In the genomic region with DNA sequence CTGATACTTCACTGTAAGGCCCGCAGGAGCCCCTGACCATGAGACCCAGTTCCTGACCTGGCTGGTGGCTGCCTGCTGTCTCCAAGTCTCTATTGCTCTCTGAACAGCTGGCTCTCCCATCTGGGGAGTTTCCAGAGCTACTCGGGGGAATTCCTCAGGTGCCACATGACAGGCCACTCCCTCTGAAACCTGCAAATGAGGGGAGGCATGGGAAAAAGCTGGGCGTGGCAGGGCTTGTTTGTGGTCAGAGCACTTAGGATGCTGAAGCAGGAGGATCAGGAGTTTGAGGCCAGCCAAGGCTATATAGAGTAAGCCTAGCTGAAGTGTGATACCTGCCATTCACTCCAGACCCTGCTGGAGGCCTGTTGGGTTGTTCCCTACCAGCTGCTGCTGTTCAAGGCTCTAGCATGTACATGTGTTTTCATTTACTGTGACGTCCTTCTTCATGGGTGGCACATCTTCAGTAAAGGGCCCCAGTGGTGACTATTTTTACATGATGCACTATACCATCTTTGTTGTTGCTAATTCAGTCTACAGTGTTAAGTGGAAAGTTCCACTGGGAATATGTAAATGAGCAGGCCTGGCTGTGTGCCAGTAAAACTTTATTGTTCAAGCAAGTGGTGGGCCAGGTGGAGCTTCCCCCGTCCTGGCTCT, we compare ENCODE assay signal across 11 mouse cellular contexts. TPM values are rescaled to one million over a fixed set of nuclear protein-coding genes. Genes with fewer than 3 reads are reported as not detected.
DNase-seq lines count a peak whose midpoint lies in the region; TF ChIP-seq lines count a peak whose summit lies in the region.
"Had no signal": no experiment of that assay in that cellular context is flagged by ENCODE, and none has a peak within 500 bp of the region (broad histone marks: within the 10 kb centered on the region; RNA-seq: fewer than 3 reads in every experiment).

No protein-coding gene starts in this region.

- H3K4me1 ChIP-seq in ES-Bruce4 (ENCODE audit: control insufficient read depth, insufficient read depth, low read length): peaks cover 8% of the 10 kb centered on the region
- H3K4me1 ChIP-seq: liver, embryonic 15.5 days had no signal

- TF ChIP-seq EP300 in ES-Bruce4 (IDR thresholded peaks at IDR 0.05; ENCODE audit: insufficient read depth, low read depth, low read length): peak; percentile 36; the same call in 1 of the 2 replicates

- peaks cover 41% of the 10 kb centered on the region for H3K36me3 ChIP-seq in ES-Bruce4 (ENCODE audit: control insufficient read depth, insufficient read depth, low read length, poor library complexity, severe bottlenecking)

- no peaks in the 10 kb centered on the region for H3K27me3 ChIP-seq in ES-Bruce4 (ENCODE audit: control insufficient read depth, insufficient read depth, low read length, poor library complexity, severe bottlenecking)
- H3K27me3 ChIP-seq: liver, embryonic 15.5 days had no signal

- no peak for TF ChIP-seq POLR2A in ES-Bruce4 (IDR thresholded peaks at IDR 0.05; ENCODE audit: insufficient read depth, low read length)

- H3K4me3 ChIP-seq in layer of hippocampus, adult 2 months: no peak overlapping the region
- no peak overlapping the region for H3K4me3 ChIP-seq in ES-Bruce4 (ENCODE audit: low read depth, low read length)
- H3K4me3 ChIP-seq: liver, embryonic 15.5 days had no signal

- TF ChIP-seq CTCF in layer of hippocampus, adult 2 months (conservative IDR thresholded peaks at IDR 0.05): no peak
- TF ChIP-seq CTCF in ES-Bruce4 (IDR thresholded peaks at IDR 0.05; ENCODE audit: low read depth, low read length): no peak

- peak overlapping the region; percentile 69 for H3K27ac ChIP-seq in layer of hippocampus, adult 2 months
- H3K27ac ChIP-seq in ES-Bruce4 (ENCODE audit: insufficient read depth, low read length): peak overlapping the region; percentile 29
- H3K27ac ChIP-seq: liver, embryonic 15.5 days had no signal

- H3K9me3 ChIP-seq in ES-Bruce4 (replicated peaks; ENCODE audit: control insufficient read depth, insufficient read depth, low read length, poor library complexity, severe bottlenecking): no peaks in the 10 kb centered on the region
- H3K9me3 ChIP-seq: liver, embryonic 15.5 days had no signal

- DNase-seq in layer of hippocampus, adult 2 months (ENCODE audit: low spot score in 2 of 2): no peak
- no peak for DNase-seq in layer of hippocampus, postnatal 14 days (ENCODE audit: low spot score in 2 of 2)
- peak; percentile 70 to 71 for DNase-seq in B cell, adult 2 months
- peak; percentile 64 to 68 for DNase-seq in kidney, postnatal 25 days
- no peak for DNase-seq in right cerebral cortex, postnatal 4 days
- DNase-seq in retina, embryonic 14.5 days (ENCODE audit: low spot score): no peak
- DNase-seq: layer of hippocampus, adult 9-11 months; retina, postnatal 1 day had no signal

- no peak overlapping the region for H3K9ac ChIP-seq in ES-Bruce4 (ENCODE audit: low read depth, poor library complexity, severe bottlenecking)
- H3K9ac ChIP-seq: liver, embryonic 15.5 days had no signal

RNA-seq across cellular contexts. Expression of a gene that starts 9.8 kb away (rescaled TPM):
- 10 to 100 TPM; 36.8 to 37.2 TPM for total RNA-seq in layer of hippocampus, adult 2 months (2021)
- 10 to 100 TPM; 41.7 to 44.4 TPM for total RNA-seq in layer of hippocampus, postnatal 14 days (2021)
- polyA plus RNA-seq in ES-Bruce4 (2011; ENCODE audit: insufficient read depth, insufficient read length, low read depth, missing spikeins): 49.7 and 49.9 TPM in 2 replicates

RNA-seq across cellular contexts. Expression of a gene that starts 9.9 kb away (rescaled TPM):
- 10 to 100 TPM; 23.7 to 28.0 TPM for total RNA-seq in layer of hippocampus, adult 2 months (2021)
- total RNA-seq in layer of hippocampus, postnatal 14 days (2021): 10 to 100 TPM; 24.8 to 26.8 TPM
- polyA plus RNA-seq in ES-Bruce4 (2011; ENCODE audit: insufficient read depth, insufficient read length, low read depth, missing spikeins): 13.0 and 13.1 TPM in 2 replicates

RNA-seq across cellular contexts. Expression of a gene that starts 11.7 kb away (rescaled TPM):
- under 1 TPM in 1 of 2 experiments, not detected in 1; 0.39 TPM for total RNA-seq in layer of hippocampus, adult 2 months (2021)
- total RNA-seq in layer of hippocampus, postnatal 14 days (2021): 1 to 10 TPM in 1 of 2 experiments, not detected in 1; 1.8 TPM
- polyA plus RNA-seq in ES-Bruce4 (2011; ENCODE audit: insufficient read depth, insufficient read length, low read depth, missing spikeins): not detected in 2 replicates
- polyA plus RNA-seq: heart, embryonic 14.5 days; liver, embryonic 15.5 days had no signal

RNA-seq across cellular contexts. Expression of a gene that starts 26.3 kb away (rescaled TPM):
- total RNA-seq in layer of hippocampus, adult 2 months (2021): 10 to 100 TPM; 91.9 to 96.6 TPM
- 10 to 100 TPM; 82.3 to 92.4 TPM for total RNA-seq in layer of hippocampus, postnatal 14 days (2021)
- polyA plus RNA-seq in ES-Bruce4 (2011; ENCODE audit: insufficient read depth, insufficient read length, low read depth, missing spikeins): 2.0 and 3.5 TPM in 2 replicates
- polyA plus RNA-seq: heart, embryonic 14.5 days had no signal

RNA-seq across cellular contexts. Expression of a gene that starts 33.5 kb away (rescaled TPM):
- 1 to 10 TPM in 1 of 2 experiments, under 1 TPM in 1; 1.00 to 1.2 TPM for total RNA-seq in layer of hippocampus, adult 2 months (2021)
- total RNA-seq in layer of hippocampus, postnatal 14 days (2021): 1 to 10 TPM in 1 of 2 experiments, under 1 TPM in 1; 0.52 to 2.4 TPM
- 0.37 and 0.43 TPM in 2 replicates for polyA plus RNA-seq in ES-Bruce4 (2011; ENCODE audit: insufficient read depth, insufficient read length, low read depth, missing spikeins)

Comparison
In these comparisons a context has a peak if more than half of its experiments do, and no peak if none do; other contexts are left out.
1. DNase-seq: peak in B cell, adult 2 months (2 of 2) and kidney, postnatal 25 days (2 of 2); none in layer of hippocampus, adult 2 months (0 of 2), layer of hippocampus, postnatal 14 days (0 of 2), right cerebral cortex, postnatal 4 days (single experiment) and retina, embryonic 14.5 days (single experiment).